Mouse (Mus musculus) urinary bladder, adult 2 months (tissue): Measurements from ENCODE around the gene Chd4. TPM values are rescaled to one million over a fixed set of nuclear protein-coding genes. Genes with fewer than 3 reads are reported as not detected.

Experiments
- DNase-seq: peaks from one replicate; pipeline ENCODE4 v3.0.0; 2022; ENCODE audit warnings: low spot score
- polyA plus RNA-seq: library from polyadenylated mRNA; depleted of rRNA; stranded (reverse); fragments of >200 nt; gene quantifications from 2 replicates; pipeline ENCODE4 v1.2.3, GENCODE M21; 2012

The Chd4 gene
- polyA plus RNA-seq, 1 experiment: 43.1 TPM

DNA sequence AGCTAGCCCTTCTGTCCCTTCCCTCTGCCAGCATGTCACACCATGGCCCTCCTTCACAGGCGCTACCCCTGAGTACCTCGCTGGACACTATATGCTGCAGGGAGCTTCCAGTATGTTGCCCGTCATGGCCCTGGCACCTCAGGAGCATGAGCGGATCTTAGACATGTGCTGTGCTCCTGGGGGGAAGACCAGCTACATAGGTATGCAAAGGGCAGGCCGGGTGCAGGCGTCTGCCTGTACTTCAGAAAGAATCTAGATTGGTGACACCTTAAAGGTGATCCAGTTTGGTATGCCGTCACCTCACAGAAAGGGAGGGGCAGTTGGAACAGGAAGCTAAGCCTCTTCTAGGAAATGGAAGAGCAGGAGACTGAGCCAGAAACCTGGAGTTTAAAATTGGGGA, 44.0 kb downstream of the Chd4 start:
- DNase-seq: no peak

DNA sequence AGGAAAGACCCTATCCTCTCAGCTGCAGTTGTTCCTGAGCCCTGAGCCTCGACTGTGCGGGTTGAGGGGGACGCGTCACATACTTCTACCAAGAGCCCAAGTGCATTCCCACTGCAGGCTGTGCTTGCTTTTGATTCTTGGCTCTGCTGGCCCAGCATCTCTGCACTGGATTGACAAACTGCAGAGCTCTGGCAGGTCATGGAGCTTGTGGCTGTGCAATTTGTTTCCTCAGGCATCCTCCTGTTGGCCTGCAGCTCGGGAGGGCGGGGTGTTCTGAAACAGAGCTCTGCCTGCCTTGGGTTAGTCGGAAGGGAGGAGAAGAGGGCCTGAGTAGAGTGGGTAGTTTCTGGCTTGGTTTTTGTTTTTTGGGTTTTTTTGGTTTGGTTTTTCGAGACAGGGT, 46.7 kb downstream of the Chd4 start:
- DNase-seq: no peak

DNA sequence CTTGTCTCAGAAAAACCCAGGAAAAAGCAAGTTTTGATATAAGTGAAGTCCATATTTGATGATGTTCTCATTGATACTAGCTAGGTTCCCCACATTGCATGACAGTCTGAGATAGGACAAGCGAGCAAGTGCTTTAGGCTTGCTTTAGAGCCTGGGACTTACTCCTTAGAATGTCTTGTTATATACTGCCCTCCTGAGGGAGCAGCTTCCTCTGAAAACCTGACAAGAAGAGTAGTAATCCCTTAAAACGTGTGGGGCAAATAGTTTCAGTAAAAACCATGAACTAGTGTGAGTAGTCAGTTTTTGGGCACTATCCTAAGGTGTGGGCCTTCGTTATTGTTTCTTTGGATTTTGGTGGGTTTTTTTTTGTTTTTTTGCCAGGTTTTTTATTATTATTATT, 47.3 kb downstream of the Chd4 start:
- DNase-seq: no peak

DNA sequence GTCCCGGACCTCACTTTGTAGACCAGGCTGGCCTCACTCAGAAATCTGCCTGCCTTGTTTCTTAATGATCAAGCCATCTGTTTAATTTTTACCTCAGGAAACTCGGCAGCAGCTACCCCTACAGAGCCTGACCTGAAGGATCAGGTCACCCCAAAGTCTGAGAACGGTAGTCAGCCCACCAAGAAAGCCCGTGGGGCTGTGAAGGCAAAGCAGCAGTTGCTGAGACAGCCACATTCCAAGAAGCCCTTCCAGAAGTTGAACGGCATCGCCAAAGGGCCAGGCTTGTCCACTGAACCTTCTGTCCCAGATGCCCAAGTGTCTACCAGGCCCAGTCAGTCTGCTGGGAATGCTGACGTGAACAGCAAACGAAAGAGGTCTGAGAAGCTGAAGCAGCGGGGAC, 48.1 kb downstream of the Chd4 start:
- no peak for DNase-seq

- DNase-seq: no peak
Observed at GRCm38 (mm10) chr6:125145001-125145400, 49.2 kb downstream of the Chd4 start, which contains the start of gene Iffo1. Iffo1 (plus strand) TSS chr6:125145241.

DNA sequence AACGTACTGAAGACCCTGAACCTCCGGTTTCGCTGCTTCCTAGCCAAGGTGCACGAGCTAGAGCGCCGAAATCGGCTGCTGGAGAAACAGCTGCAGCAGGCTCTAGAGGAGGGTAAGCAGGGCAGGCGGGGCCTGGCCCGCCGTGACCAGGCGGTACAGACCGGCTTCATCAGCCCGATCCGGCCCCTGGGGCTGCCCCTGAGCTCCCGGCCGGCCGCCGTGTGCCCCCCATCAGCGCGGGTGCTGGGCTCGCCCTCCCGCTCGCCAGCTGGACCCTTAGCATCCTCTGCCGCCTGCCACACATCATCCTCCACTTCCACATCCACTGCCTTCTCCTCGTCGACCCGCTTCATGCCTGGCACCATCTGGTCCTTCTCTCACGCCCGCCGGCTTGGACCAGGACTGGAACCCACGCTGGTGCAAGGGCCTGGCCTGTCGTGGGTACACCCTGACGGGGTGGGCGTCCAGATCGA, 49.7 kb downstream of the Chd4 start:
- no peak for DNase-seq

DNA sequence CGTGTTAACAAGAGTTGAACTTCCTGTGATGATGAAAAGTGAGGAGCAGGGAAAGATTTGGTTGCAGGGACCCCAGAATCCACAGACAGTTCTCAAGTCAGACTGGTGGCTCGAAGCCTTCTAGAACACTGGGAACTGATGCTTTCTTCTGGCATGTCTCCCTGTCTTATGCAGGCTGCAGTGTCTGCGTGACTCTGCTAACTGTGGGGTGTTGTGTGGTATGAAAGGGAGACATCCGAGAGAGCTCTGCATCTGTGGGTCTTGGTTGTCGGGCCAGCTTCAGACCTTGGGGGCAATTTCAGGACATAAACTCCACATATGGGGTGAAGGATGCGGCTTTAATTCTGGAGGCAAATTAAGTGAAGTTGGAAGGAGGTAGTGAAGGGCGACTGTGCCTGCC, 50.4 kb downstream of the Chd4 start:
- DNase-seq: no peak

GRCm38 (mm10) chr6:125146797-125147196, 51.0 kb downstream of the Chd4 start:
- no peak for DNase-seq

DNA sequence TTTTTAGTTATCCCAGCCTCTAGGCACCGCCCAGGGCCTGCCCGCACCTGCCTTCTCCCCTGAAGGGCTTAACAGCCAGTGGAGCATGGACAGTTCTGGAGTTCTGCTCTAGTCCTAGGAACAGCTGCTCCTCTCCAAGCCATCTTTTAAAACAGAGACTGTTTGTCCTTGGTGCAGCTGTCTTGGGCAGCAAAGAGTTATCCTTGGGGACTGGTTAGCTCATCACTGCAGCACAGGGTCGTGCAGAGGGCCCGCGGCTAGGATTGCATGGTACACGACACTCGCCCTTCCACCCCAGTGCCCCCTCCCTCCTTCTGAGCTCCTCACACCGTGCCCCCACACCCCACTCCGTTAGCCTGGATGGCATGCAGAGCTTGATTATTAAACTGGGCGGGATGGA, 51.5 kb downstream of the Chd4 start:
- DNase-seq: no peak

- no peak for DNase-seq
Observed at GRCm38 (mm10) chr6:125148251-125148925, 52.6 kb downstream of the Chd4 start.

DNA sequence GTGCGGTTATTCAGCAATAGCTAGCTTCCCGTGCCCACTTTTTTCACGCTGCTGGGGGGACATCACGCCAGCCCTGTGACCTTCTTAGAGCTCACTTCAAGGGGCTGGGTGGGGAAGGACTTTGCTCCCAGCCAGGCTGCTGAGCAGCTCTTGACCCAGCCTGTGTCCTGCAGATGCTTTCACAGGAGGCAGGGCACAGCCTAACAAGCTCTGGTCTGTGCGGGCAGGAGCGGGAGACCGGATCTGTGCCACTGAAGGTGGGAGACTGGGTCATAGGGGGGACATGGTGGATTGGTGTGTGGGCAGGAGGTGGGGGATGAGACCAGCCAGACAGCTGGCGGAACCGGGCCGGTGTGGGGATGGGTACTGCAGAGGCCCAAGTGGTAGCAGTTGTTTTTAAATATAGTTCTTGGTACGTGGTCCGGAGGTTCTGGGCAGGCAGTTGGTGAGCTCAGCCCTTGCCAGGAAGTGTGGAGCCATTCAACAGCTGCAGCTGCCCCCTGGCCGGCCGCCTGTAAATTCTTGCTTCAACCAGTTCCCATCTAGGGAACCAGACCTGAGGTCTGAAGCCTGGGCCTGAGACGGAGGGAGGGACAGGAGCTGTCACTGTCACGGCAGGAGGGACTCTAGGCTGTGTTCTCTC, 53.3 kb downstream of the Chd4 start:
- DNase-seq: no peak

DNA sequence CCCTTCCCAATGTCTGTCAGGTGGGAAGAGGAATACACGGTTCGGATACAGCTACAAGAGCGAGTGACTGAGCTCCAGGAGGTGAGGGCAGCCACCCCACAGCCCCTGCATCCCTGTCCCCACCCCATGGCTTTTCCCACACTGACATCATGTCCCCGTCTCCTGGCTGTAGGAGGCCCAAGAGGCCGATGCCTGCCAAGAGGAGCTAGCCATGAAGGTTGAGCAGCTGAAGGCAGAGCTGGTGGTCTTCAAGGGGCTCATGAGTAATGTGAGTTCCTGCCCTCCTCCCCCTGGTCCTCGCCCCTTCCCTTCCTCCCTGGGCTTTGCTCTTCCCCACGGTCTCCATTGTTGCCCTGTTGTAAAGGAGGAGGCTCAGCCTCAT, 53.8 kb downstream of the Chd4 start:
- no peak for DNase-seq

DNA sequence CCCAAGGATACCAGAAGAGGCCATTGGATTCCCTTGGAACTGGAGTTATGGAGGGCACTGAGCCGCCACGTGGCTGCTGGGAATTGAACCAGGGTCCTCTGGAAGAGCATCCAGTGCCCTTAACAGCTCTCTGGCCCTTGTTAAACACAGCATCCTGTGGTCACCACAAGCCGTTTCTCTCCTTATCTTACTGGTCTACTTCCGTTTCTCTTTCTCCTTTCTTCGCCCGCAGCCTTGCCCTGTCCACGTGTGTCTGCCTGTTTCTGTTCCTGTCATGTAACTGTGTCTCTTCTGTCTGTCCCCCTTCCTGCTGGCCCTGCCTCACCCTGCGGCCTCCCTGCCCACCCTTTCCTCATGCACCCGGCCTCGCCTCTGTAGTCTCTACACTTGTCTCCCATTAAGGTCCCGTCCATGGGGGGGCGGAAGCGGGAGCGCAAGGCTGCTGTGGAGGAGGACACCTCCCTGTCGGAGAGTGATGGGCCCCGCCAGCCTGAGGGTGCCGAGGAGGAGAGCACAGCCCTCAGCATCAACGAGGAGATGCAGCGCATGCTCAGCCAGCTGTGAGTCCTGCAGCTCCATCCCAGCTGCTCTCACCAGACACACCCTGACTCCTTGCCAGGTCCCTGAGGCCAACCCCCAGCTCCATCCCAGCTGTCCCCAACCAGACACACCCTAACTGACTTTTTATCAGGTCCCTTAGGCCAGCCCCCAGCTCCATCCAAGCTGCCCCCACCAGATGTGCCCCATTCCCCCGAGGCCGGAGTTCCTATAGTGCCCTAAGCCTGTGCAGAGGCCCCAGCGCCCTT, 56.6 kb downstream of the Chd4 start:
- no peak for DNase-seq

DNA sequence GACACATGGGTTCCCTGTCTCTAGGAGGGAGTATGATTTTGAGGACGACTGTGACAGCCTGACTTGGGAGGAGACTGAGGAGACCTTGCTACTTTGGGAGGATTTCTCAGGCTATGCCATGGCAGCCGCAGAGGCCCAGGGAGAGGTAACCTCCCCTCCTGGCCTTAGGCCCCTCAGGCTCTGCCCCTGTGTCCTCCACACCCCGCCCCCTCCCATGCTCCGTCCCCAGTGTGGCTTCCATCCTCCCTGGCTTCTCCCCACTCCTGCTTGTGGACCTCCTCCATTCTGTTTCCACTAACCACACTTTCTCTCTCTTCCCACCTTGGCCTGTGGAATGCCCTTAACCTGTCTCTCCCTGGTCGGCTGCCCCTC, 57.2 kb downstream of the Chd4 start:
- no peak for DNase-seq

- DNase-seq: no peak
Observed at GRCm38 (mm10) chr6:125153682-125154081, 57.9 kb downstream of the Chd4 start.

DNA sequence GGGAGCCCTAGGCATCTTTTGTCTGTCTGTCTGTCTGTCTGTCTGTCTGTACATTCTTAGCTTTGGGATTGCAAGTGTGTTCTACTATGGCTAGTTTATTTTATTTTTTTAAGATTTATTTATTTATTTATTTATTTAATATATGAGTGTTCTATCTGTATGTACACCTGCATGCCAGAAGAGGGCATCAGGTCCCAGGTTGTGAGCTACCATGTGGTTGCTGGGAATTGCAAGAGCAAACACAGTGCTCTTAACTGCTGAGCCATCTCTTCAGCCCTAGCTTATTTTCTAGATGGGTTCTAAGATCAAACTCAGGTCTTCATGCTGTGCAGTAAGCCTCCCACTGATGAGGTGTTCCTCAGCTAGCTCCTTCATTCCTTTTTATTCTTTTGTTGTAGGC, 58.8 kb downstream of the Chd4 start:
- no peak for DNase-seq

GRCm38 (mm10) chr6:125155262-125155661, 59.5 kb downstream of the Chd4 start:
- no peak for DNase-seq

GRCm38 (mm10) chr6:125156491-125156890, 60.7 kb downstream of the Chd4 start:
- no peak for DNase-seq

DNA sequence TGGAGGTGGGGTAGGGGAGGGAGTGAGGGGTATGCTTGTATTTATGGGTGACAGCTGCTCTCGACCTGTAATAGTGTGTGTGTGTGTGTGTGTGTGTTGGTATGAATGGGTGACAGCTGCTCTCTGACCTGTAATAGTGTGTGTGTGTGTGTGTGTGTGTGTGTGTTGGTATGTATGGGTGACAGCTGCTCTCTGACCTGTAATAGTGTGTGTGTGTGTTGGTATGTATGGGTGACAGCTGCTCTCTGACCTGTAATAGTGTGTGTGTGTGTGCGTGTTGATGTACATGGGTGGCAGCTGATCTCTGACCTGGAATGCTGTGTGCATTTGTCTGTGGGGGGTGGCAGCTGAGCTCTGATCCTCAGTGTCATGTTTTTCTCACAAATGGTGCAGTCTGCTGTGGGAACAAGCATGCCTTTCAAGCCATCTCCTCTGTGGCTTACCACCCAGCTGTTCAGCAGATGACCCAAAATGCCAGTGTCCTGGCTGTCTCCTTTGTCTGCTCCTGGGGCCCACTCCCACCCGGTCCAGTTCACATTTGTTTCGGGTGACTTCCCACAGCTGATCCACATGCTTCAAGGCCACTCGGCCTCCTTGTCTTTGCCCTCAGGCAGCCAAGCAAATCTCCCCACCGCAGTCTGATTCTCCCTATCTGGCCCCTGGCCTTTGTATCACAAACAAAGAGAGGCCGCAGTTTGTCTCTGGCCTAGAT, 61.3 kb downstream of the Chd4 start:
- no peak for DNase-seq

- no peak for DNase-seq
Observed at GRCm38 (mm10) chr6:125158944-125159492, 63.2 kb downstream of the Chd4 start.

DNA sequence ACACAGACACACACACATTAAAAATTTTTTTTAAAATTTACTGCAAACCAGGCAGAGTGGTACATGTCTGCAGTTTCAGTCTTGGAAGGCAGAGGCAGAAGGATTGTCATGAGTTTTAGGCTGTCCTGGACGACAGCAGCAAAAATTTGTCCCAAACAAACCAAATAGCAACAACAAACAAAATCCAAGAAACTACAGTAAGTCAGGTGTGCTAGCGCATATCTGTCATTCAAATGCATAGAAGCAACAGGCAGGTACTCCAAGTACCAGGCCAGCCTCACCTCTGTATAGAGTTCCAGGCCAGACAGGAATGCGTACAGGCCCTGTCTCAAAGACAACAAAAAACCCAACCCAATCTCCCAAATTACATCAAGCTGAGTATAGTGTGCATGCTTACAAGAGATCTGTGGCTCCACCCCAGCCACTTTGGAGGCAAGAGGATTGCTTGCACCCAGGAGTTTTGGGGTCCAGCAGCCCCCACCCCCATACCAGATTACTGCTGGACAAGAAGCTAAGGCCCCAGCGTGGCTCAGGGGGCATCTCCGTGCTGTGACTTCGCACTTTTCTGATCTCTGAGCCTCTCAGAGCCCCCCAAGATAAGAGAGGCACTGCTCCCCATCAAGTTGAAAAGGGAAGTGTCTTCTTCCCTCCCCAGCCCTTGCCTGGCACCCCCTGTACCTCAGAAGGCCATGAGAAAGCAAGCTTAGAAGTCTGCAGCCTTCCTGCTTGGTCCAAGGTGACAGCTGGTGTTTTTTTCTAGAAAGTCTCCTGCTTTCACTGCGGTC, 64.2 kb downstream of the Chd4 start:
- DNase-seq: no peak
